Mouse (Mus musculus): ENCODE results near the gene Apbb1ip.
"Not testable (repeated sequence)": the region's sequence is repeated elsewhere in the genome, so short reads cannot be mapped to it uniquely, and the experiment has no call there.

Apbb1ip gene

GRCm38 (mm10) chr2:22822293-22822692, 48.4 kb downstream of the Apbb1ip start:
- DNase-seq (ENCODE audit: low spot score in 2 of 2) = no peak

- DNase-seq (ENCODE audit: low spot score in 2 of 2) = no peak
Measured at GRCm38 (mm10) chr2:22845514-22845913, 71.6 kb downstream of the Apbb1ip start.

- no peak for DNase-seq (ENCODE audit: low spot score in 2 of 2)
Measured at GRCm38 (mm10) chr2:22851900-22852299, 78.0 kb downstream of the Apbb1ip start.

- DNase-seq (ENCODE audit: low spot score in 2 of 2) = no peak
Measured at GRCm38 (mm10) chr2:22857501-22857900, 83.6 kb downstream of the Apbb1ip start.

GRCm38 (mm10) chr2:22862194-22862593, 88.3 kb downstream of the Apbb1ip start:
- no peak for DNase-seq (ENCODE audit: low spot score in 2 of 2)

- peak; percentile 36 to 68 for DNase-seq (ENCODE audit: low spot score in 2 of 2)
Measured at GRCm38 (mm10) chr2:22864394-22865037, 90.6 kb downstream of the Apbb1ip start.

- DNase-seq (ENCODE audit: low spot score in 2 of 2) = no peak
Measured at GRCm38 (mm10) chr2:22865818-22866217, 91.9 kb downstream of the Apbb1ip start.

- no peak for DNase-seq (ENCODE audit: low spot score in 2 of 2)
Measured at GRCm38 (mm10) chr2:22866894-22867424, 93.1 kb downstream of the Apbb1ip start.

- no peak for DNase-seq (ENCODE audit: low spot score in 2 of 2)
Measured at GRCm38 (mm10) chr2:22873159-22873558, 99.3 kb downstream of the Apbb1ip start.

GRCm38 (mm10) chr2:22874628-22875027, 100.7 kb downstream of the Apbb1ip start:
- no peak for DNase-seq (ENCODE audit: low spot score in 2 of 2)

- DNase-seq (ENCODE audit: low spot score in 2 of 2) = no peak
Measured at GRCm38 (mm10) chr2:22876614-22877013, 102.7 kb downstream of the Apbb1ip start.

- no peak for DNase-seq (ENCODE audit: low spot score in 2 of 2)
Measured at GRCm38 (mm10) chr2:22878781-22879180, 104.9 kb downstream of the Apbb1ip start.

GRCm38 (mm10) chr2:22880726-22881125, 106.8 kb downstream of the Apbb1ip start:
- not testable (repeated sequence) for DNase-seq (ENCODE audit: low spot score in 2 of 2)

GRCm38 (mm10) chr2:22894932-22895281, 121.0 kb downstream of the Apbb1ip start:
- no peak for DNase-seq (ENCODE audit: low spot score in 2 of 2)

GRCm38 (mm10) chr2:22895282-22896273, 121.7 kb downstream of the Apbb1ip start, which contains the start of gene Pdss1:
Pdss1 (plus strand) TSS chr2:22895522.
- DNase-seq (ENCODE audit: low spot score in 2 of 2) = peak; percentile 81 to 91

GRCm38 (mm10) chr2:22903947-22904346, 130.1 kb downstream of the Apbb1ip start:
- DNase-seq (ENCODE audit: low spot score in 2 of 2) = no peak

- no peak for DNase-seq (ENCODE audit: low spot score in 2 of 2)
Measured at GRCm38 (mm10) chr2:22914421-22914820, 140.5 kb downstream of the Apbb1ip start.

GRCm38 (mm10) chr2:22918651-22919050, 144.8 kb downstream of the Apbb1ip start:
- no peak for DNase-seq (ENCODE audit: low spot score in 2 of 2)
